Mouse (Mus musculus) embryonic fibroblast, embryonic 13.5 days (primary cell): ENCODE data around the gene Rab22a.

ENCODE experiments used
- CTCF ChIP-seq: IDR thresholded peaks from 2 replicates; pipeline ENCODE4 v1.5.1; 2011; ENCODE audit warnings: mild to moderate bottlenecking, control low read depth, low read length, moderate library complexity, borderline replicate concordance; ENCODE audit not compliant: insufficient read depth
- POLR2A ChIP-seq: IDR thresholded peaks from 2 replicates; pipeline ENCODE4 v1.6.1; 2011; ENCODE audit warnings: low read depth, mild to moderate bottlenecking, control low read depth, low read length, moderate library complexity

GRCm38 (mm10) chr2:173730444-173730966 lies 70.9 kb downstream of the Rab22a start:
- TF ChIP-seq POLR2A (no peak), CTCF (no peak)
